Mouse (Mus musculus): ENCODE measurements around the gene Ppp1r12c. TPM values are rescaled to one million over a fixed set of nuclear protein-coding genes. Genes with fewer than 3 reads are reported as not detected.
A peak's percentile ranks its signal among the peaks of the same experiment; 100 is the strongest.

The Ppp1r12c gene
- polyA plus RNA-seq, 1 experiment, result 267 TPM

DNA sequence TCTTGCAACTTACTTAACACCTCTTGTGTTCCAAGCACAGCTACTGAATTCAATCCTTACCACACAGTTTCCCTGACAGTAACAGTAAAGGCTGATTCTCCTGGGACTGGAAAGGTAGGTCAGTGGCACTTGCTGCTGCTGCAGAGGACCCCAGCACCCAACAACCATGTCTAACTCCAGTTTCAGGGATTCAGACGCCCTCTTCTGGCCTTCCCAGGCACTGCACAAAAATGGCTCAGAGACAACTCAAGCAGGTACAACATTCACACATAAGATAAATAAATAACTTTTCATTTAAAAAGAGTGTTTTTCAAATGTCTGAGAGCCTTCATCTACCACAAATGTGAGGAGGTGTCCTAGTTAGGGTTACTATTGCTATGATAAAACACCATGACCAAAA lies 54.3 kb downstream of the Ppp1r12c start:
- TF ChIP-seq GATA1 (IDR thresholded peaks at IDR 0.05; ENCODE audit: borderline replicate concordance, low read length) (no peak), FLI1 (IDR thresholded peaks at IDR 0.05; ENCODE audit: low read length) (no peak)
- Histone ChIP-seq H3K9me3 (peaks cover 3% of the 10 kb centered on the region; the same call in 1 of the 2 replicates), H3K36me3 (replicated peaks; ENCODE audit: low read length) (peaks cover 24% of the 10 kb centered on the region), H3K27me3 (replicated peaks) (peaks cover 6% of the 10 kb centered on the region), H3K4me1 (peaks cover 23% of the 10 kb centered on the region), H3K4me3 (replicated peaks) (no peak overlapping the region)

DNA sequence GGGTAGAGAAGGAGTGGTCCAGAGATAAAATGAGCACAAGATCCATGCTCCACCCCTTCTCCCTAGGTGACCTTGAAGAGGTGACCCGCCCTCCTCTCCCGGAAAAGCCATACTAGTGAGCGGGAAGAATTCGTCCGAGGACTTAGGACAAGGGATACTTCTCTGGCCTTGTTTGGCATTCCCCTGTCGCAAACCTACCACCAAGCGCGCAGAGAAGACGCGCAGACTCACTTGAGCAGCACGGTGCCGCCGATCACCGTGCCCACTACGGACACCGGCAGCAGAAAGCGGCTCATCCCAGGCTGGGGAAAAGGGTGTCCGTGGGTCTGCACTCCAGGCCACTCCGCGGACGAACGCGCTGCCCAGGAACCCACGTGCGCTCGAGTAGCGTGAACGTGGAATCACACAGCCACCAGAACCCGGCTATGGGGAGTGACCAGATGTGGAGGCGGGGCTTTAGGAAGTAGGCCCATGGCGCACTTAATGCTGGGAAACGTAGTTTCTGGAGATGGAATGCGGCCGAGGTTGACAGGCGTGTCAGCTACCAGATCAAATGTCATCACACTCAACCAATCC lies 56.2 kb downstream of the Ppp1r12c start, which contains the start of gene Rdh13:
Gene Rdh13, minus strand, starts transcription at position 434 of the 576 bp plus-strand sequence.
- TF ChIP-seq FLI1 (IDR thresholded peaks at IDR 0.05; ENCODE audit: low read length) (no peak), GATA1 (IDR thresholded peaks at IDR 0.05; ENCODE audit: borderline replicate concordance, low read length) (no peak)
- Histone ChIP-seq H3K27me3 (replicated peaks) (peaks cover 3% of the 10 kb centered on the region), H3K4me3 (replicated peaks) (peak within 1 kb of the TSS; percentile 98), H3K36me3 (replicated peaks; ENCODE audit: low read length) (peaks cover 42% of the 10 kb centered on the region), H3K4me1 (peaks cover 24% of the 10 kb centered on the region), H3K9me3 (peaks cover 3% of the 10 kb centered on the region; the same call in 1 of the 2 replicates)

GRCm38 (mm10) chr7:4440549-4440948 lies 60.9 kb downstream of the Ppp1r12c start:
- Histone ChIP-seq H3K4me1 (peaks cover 27% of the 10 kb centered on the region), H3K9me3 (no peaks in the 10 kb centered on the region; the same call in 1 of the 2 replicates), H3K27me3 (replicated peaks) (no peaks in the 10 kb centered on the region), H3K4me3 (replicated peaks) (no peak overlapping the region), H3K36me3 (replicated peaks; ENCODE audit: low read length) (peaks cover 79% of the 10 kb centered on the region)
- TF ChIP-seq FLI1 (IDR thresholded peaks at IDR 0.05; ENCODE audit: low read length), result no peak
- no peak for TF ChIP-seq GATA1 (IDR thresholded peaks at IDR 0.05; ENCODE audit: borderline replicate concordance, low read length)

DNA sequence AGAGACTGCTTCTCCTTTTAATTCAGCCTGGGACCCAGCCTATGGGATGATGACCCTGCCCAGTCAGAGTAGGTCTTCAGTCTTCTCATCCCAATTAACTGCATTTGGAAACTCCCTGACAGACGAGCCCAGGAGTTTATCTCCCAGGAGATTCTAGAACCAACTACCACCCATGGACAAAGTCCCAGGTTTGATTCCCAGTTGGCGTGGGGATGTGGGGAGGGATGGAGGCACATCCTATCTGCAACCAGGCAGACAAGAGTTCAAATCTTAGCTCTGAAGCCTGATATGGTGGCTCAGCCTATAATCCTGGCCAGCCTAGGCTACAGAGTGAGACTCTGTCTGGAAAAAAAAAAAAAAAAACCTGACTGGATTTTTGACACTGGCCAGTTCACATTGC lies 63.8 kb downstream of the Ppp1r12c start:
- TF ChIP-seq GATA1 (IDR thresholded peaks at IDR 0.05; ENCODE audit: borderline replicate concordance, low read length) (no peak), FLI1 (IDR thresholded peaks at IDR 0.05; ENCODE audit: low read length) (no peak)
- no peaks in the 10 kb centered on the region for H3K27me3 ChIP-seq (replicated peaks)
- H3K36me3 ChIP-seq (replicated peaks; ENCODE audit: low read length), result peaks cover 89% of the 10 kb centered on the region
- H3K4me1 ChIP-seq, result peaks cover 11% of the 10 kb centered on the region
- H3K9me3 ChIP-seq, result no peaks in the 10 kb centered on the region; the same call in 1 of the 2 replicates
- no peak overlapping the region for H3K4me3 ChIP-seq (replicated peaks)

DNA sequence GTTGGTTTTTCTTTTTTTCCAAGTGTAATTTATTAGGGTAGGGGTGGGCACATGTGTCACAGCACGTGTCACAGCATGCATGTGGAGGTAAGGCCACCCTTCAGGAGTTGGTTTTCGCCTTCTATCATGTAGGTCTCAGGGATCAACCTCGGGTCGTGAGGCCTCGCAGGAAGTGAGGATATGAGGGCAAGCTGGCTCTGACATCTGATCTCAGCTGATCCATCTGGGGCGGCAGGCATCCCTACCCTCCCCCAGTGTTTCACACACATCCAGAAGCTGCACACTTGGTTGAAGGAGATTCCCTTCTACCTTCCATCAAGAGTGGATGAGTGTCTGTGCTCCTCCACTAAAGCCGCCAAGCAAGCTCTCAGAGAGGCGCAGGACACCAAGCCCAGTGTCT lies 69.5 kb downstream of the Ppp1r12c start:
- Histone ChIP-seq H3K4me1 (peaks cover 25% of the 10 kb centered on the region), H3K4me3 (replicated peaks) (no peak overlapping the region), H3K9me3 (peaks cover 7% of the 10 kb centered on the region), H3K36me3 (replicated peaks; ENCODE audit: low read length) (peaks cover 93% of the 10 kb centered on the region), H3K27me3 (replicated peaks) (no peaks in the 10 kb centered on the region)
- TF ChIP-seq FLI1 (IDR thresholded peaks at IDR 0.05; ENCODE audit: low read length) (no peak), GATA1 (IDR thresholded peaks at IDR 0.05; ENCODE audit: borderline replicate concordance, low read length) (no peak)

DNA sequence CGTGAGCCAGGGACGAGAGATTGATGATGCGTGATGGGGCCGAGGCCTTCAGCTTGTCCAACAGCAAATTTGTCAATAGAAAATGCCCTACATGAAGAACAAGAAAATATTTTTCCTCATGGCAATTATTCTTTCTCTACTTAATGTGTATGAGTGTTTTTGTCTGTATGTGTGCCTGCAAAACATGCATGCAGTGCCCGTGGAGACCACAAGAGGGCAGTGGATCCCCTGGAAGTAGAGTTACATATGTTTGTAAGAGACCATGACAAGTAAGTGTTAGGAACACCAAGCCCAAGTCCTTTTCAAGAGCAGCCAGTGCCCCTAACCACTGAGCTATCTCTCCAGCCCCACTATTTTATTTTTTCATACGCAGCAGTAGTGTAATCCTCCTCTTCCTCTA lies 69.9 kb downstream of the Ppp1r12c start:
- TF ChIP-seq FLI1 (IDR thresholded peaks at IDR 0.05; ENCODE audit: low read length) (no peak), GATA1 (IDR thresholded peaks at IDR 0.05; ENCODE audit: borderline replicate concordance, low read length) (no peak)
- Histone ChIP-seq H3K4me3 (replicated peaks) (no peak overlapping the region), H3K4me1 (peaks cover 30% of the 10 kb centered on the region), H3K27me3 (replicated peaks) (no peaks in the 10 kb centered on the region), H3K36me3 (replicated peaks; ENCODE audit: low read length) (peaks cover 92% of the 10 kb centered on the region), H3K9me3 (peaks cover 7% of the 10 kb centered on the region)

Other genes starting within 250 kb of the Ppp1r12c start
- not detected in 2 replicates for gene Ncr1, start 164.0 kb downstream of the Ppp1r12c start, polyA plus RNA-seq (2012; ENCODE audit: insufficient read depth, low replicate concordance)
- gene Gp6, start 103.9 kb downstream of the Ppp1r12c start, polyA plus RNA-seq (2012; ENCODE audit: insufficient read depth, low replicate concordance), result 6.8 and 11.2 TPM in 2 replicates
- gene Rdh13, start 56.0 kb downstream of the Ppp1r12c start, polyA plus RNA-seq (2012; ENCODE audit: insufficient read depth, low replicate concordance), result 0.54 and 1.6 TPM in 2 replicates
- not detected in 2 replicates for gene Eps8l1, start 41.0 kb downstream of the Ppp1r12c start, polyA plus RNA-seq (2012; ENCODE audit: insufficient read depth, low replicate concordance)
- 38.2 TPM in 1 of 2 replicates, not detected in the other for gene Tnnt1, start 14.7 kb upstream of the Ppp1r12c start, polyA plus RNA-seq (2012; ENCODE audit: insufficient read depth, low replicate concordance)
- gene Tnni3, start 22.5 kb upstream of the Ppp1r12c start, polyA plus RNA-seq (2012; ENCODE audit: insufficient read depth, low replicate concordance), result 3.9 TPM in 1 of 2 replicates, not detected in the other
- gene Dnaaf3, start 30.8 kb upstream of the Ppp1r12c start, polyA plus RNA-seq (2012; ENCODE audit: insufficient read depth, low replicate concordance), result 1.3 and 5.0 TPM in 2 replicates
- gene Syt5, start 45.9 kb upstream of the Ppp1r12c start, polyA plus RNA-seq (2012; ENCODE audit: insufficient read depth, low replicate concordance), result 2.6 TPM in 1 of 2 replicates, not detected in the other
- 0.16 TPM in 1 of 2 replicates, not detected in the other for gene Ptprh, start 102.4 kb upstream of the Ppp1r12c start, polyA plus RNA-seq (2012; ENCODE audit: insufficient read depth, low replicate concordance)
- gene Tmem86b, start 129.7 kb upstream of the Ppp1r12c start, polyA plus RNA-seq (2012; ENCODE audit: insufficient read depth, low replicate concordance), result 5.3 and 15.1 TPM in 2 replicates
- gene Ppp6r1, start 157.3 kb upstream of the Ppp1r12c start, polyA plus RNA-seq (2012; ENCODE audit: insufficient read depth, low replicate concordance), result 361 and 465 TPM in 2 replicates
- gene Hspbp1, start 183.4 kb upstream of the Ppp1r12c start, polyA plus RNA-seq (2012; ENCODE audit: insufficient read depth, low replicate concordance), result 71.8 and 116 TPM in 2 replicates
- gene Brsk1, start 188.9 kb upstream of the Ppp1r12c start, polyA plus RNA-seq (2012; ENCODE audit: insufficient read depth, low replicate concordance), result 0.08 TPM in 1 of 2 replicates, not detected in the other
- 0.43 TPM in 1 of 2 replicates, not detected in the other for gene Tmem150b, start 223.6 kb upstream of the Ppp1r12c start, polyA plus RNA-seq (2012; ENCODE audit: insufficient read depth, low replicate concordance)
- 241 and 733 TPM in 2 replicates for gene Kmt5c, start 238.4 kb upstream of the Ppp1r12c start, polyA plus RNA-seq (2012; ENCODE audit: insufficient read depth, low replicate concordance)